Mouse (Mus musculus) heart, postnatal 0 days (tissue): ENCODE measurements around the gene Nol8. TPM values are rescaled to one million over a fixed set of nuclear protein-coding genes. Genes with fewer than 3 reads are reported as not detected.

Source experiments
- ATAC-seq: fragments of 200-750 bp; cut with Nextera tagmentation; 2 replicates; pipeline ENCODE4 v1.8.0; 2017; ENCODE audit warnings: low read depth, moderate number of reproducible peaks, moderate library complexity; ENCODE audit not compliant: insufficient read depth
- DNase-seq: peaks from one replicate; pipeline ENCODE4 v3.0.0-alpha.2; 2016; ENCODE audit warnings: low spot score
- H3K27ac ChIP-seq: fragments of 300-500 bp; sonication (generic); 2 replicates; pipeline ENCODE4 v1.5.1; 2014; ENCODE audit warnings: low read depth, mild to moderate bottlenecking
- H3K27me3 ChIP-seq: fragments of 300-500 bp; sonication (generic); 2 replicates; pipeline ENCODE4 v1.6.1; 2014; ENCODE audit warnings: low read length, mixed read lengths; ENCODE audit not compliant: control insufficient read depth, insufficient read depth
- H3K36me3 ChIP-seq: fragments of 300-500 bp; sonication (generic); replicated peaks from 2 replicates; pipeline ENCODE4 v1.6.1; 2014; ENCODE audit warnings: low read length, mixed read lengths; ENCODE audit not compliant: control insufficient read depth, insufficient read depth
- H3K4me1 ChIP-seq: fragments of 300-500 bp; sonication (generic); 2 replicates; pipeline ENCODE4 v1.6.1; 2014; ENCODE audit warnings: antibody characterized with exemption; ENCODE audit not compliant: control insufficient read depth, insufficient read depth
- H3K4me2 ChIP-seq: fragments of 300-500 bp; sonication (generic); 2 replicates; pipeline ENCODE4 v1.6.1; 2014; ENCODE audit warnings: low read depth, mild to moderate bottlenecking, low read length, moderate library complexity
- H3K4me3 ChIP-seq: fragments of 300-500 bp; sonication (generic); 2 replicates; pipeline ENCODE4 v1.5.1; 2014; ENCODE audit warnings: low read depth, low read length
- H3K9ac ChIP-seq: fragments of 300-500 bp; sonication (generic); replicated peaks from 2 replicates; pipeline ENCODE4 v1.6.1; 2014; ENCODE audit warnings: low read depth, low read length, mixed read lengths
- H3K9me3 ChIP-seq: fragments of 300-500 bp; sonication (generic); replicated peaks from 2 replicates; pipeline ENCODE4 v1.6.1; 2016; ENCODE audit warnings: low read length; ENCODE audit not compliant: control insufficient read depth
- CTCF ChIP-seq: IDR thresholded peaks from 2 replicates; pipeline ENCODE4 v1.5.1; 2016; ENCODE audit warnings: antibody characterized with exemption, control low read depth, low read depth
- EP300 ChIP-seq: IDR thresholded peaks from 2 replicates; pipeline ENCODE4 v1.6.1; 2016; ENCODE audit warnings: antibody characterized with exemption, low read depth
- WGBS: fragments of 180-500 bp; shearing (Covaris S2); extraction: QIAGEN DNeasy Blood & Tissue Kit; methylation state at CpG from one replicate; pipeline ENCODE4 v1.1.7; 2014; 5-methylcytosine and 5-hydroxymethylcytosine counted together
- polyA plus RNA-seq: library from polyadenylated mRNA; unstranded; fragments of >200 nt; fragmentation: Nextera tagmentation; extraction: Ambion mirVana; gene quantifications from 2 replicates; pipeline ENCODE4 v1.2.1, GENCODE M21; 2015
- total RNA-seq: library from RNA; depleted of rRNA; stranded (reverse); fragments of >200 nt; gene quantifications from 2 replicates; pipeline ENCODE4 v1.2.3, GENCODE M21; 2014; ENCODE audit warnings: low replicate concordance

Nol8 gene
- total and polyA plus RNA-seq, 2 experiments from 2014 or later: 6.0 to 10.9 TPM

- no peaks in the 10 kb centered on the region for H3K9me3 ChIP-seq
- ATAC-seq: no peak
- no peaks in the 10 kb centered on the region; the same call in 1 of the 2 replicates for H3K36me3 ChIP-seq
- H3K27me3 ChIP-seq: no peaks in the 10 kb centered on the region
- H3K9ac ChIP-seq: no peak overlapping the region
- no peak for DNase-seq
- H3K27ac ChIP-seq: peak overlapping the region; percentile 25; the same call in 1 of the 2 replicates
- no peak overlapping the region for H3K4me2 ChIP-seq
- TF ChIP-seq EP300 (no peak), CTCF (no peak)
- no peak overlapping the region for H3K4me3 ChIP-seq
- 0 out of 2 replicates have a peak, but pooled peaks cover 3% of the 10 kb centered on the region for H3K4me1 ChIP-seq
Observed at GRCm38 (mm10) chr13:49643669-49644362, 9.1 kb upstream of the Nol8 start.

- Histone ChIP-seq H3K9ac (no peak overlapping the region), H3K9me3 (no peaks in the 10 kb centered on the region), H3K27me3 (no peaks in the 10 kb centered on the region), H3K36me3 (no peaks in the 10 kb centered on the region), H3K4me1 (0 out of 2 replicates have a peak, but pooled peaks cover 3% of the 10 kb centered on the region), H3K27ac (peak overlapping the region; percentile 66; the same call in 1 of the 2 replicates), H3K4me2 (no peak overlapping the region), H3K4me3 (no peak overlapping the region)
- peak; percentile 36; the same call in 1 of the 2 replicates for ATAC-seq
- no peak for TF ChIP-seq EP300
- TF ChIP-seq CTCF: peak; percentile 61
- DNase-seq: peak; percentile 52
- WGBS: 50% methylated on average over 2 of the region's 2 CpGs
Observed at GRCm38 (mm10) chr13:49644731-49645529, 7.9 kb upstream of the Nol8 start.

DNA sequence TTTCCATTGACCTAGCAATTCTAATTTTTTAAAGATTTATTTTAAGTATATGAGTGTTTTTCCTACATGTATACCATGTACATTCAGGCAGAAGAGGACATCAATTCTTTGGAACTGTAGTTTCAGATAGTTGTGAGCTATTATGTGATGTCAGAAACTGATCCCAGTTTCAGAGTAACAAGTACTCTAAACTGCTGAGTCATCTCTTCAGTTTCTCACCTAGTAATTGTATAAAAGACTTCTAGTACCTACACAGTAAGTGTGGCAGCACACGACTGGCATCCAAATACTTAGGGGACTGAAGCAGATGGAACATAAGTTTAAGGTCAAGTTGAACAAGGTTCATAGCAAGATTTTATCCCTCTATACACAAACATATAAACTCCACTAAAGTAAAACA, 6.9 kb upstream of the Nol8 start:
- ATAC-seq: no peak
- TF ChIP-seq CTCF: no peak
- TF ChIP-seq EP300: no peak

GRCm38 (mm10) chr13:49651136-49651535, 1.7 kb upstream of the Nol8 start:
- Histone ChIP-seq H3K4me3 (no peak overlapping the region), H3K9me3 (no peaks in the 10 kb centered on the region), H3K27ac (no peak overlapping the region), H3K27me3 (no peaks in the 10 kb centered on the region), H3K4me1 (peaks cover 14% of the 10 kb centered on the region), H3K9ac (no peak overlapping the region), H3K4me2 (peak overlapping the region; percentile 98; the same call in 1 of the 2 replicates), H3K36me3 (peaks cover 7% of the 10 kb centered on the region; the same call in 1 of the 2 replicates)
- ATAC-seq (no peak), DNase-seq (no peak)
- 23% methylated on average over 2 of the region's 2 CpGs for WGBS
- TF ChIP-seq CTCF (peak; percentile 25; the same call in 1 of the 2 replicates), EP300 (no peak)

More for the DNA sequence above, 6.9 kb upstream of the Nol8 start:
- Histone ChIP-seq H3K27ac (no peak overlapping the region), H3K4me2 (no peak overlapping the region), H3K4me3 (no peak overlapping the region), H3K36me3 (no peaks in the 10 kb centered on the region), H3K4me1 (0 out of 2 replicates have a peak, but pooled peaks cover 3% of the 10 kb centered on the region), H3K27me3 (no peaks in the 10 kb centered on the region), H3K9ac (no peak overlapping the region), H3K9me3 (no peaks in the 10 kb centered on the region)
- 83% methylated on average over 1 of the region's 1 CpGs for WGBS
- DNase-seq: no peak

GRCm38 (mm10) chr13:49651781-49652351, 1.0 kb upstream of the Nol8 start:
- peaks cover 14% of the 10 kb centered on the region for H3K4me1 ChIP-seq
- H3K27ac ChIP-seq: no peak overlapping the region
- H3K27me3 ChIP-seq: no peaks in the 10 kb centered on the region
- peaks cover 11% of the 10 kb centered on the region; the same call in 1 of the 2 replicates for H3K36me3 ChIP-seq
- DNase-seq (no peak), ATAC-seq (no peak)
- WGBS: 2% methylated on average over 4 of the region's 4 CpGs
- no peaks in the 10 kb centered on the region for H3K9me3 ChIP-seq
- peak overlapping the region; percentile 98 for H3K4me2 ChIP-seq
- TF ChIP-seq EP300 (no peak), CTCF (no peak)
- H3K4me3 ChIP-seq: peak overlapping the region; percentile 69
- peak overlapping the region; percentile 44 for H3K9ac ChIP-seq
